Mouse (Mus musculus): ENCODE results near the gene Rpl3. TPM values are rescaled to one million over a fixed set of nuclear protein-coding genes. Genes with fewer than 3 reads are reported as not detected.
"Not testable (repeated sequence)": the region's sequence is repeated elsewhere in the genome, so short reads cannot be mapped to it uniquely, and the experiment has no call there.

Rpl3 gene
- 100 to 1,000 TPM; 526 to 554 TPM for total RNA-seq (2021)
- long read RNA-seq, experiment 1, transcript Rpl3-204 (9 exons, 1,877 nt): minor isoform, 15 of 870 reads
- long read RNA-seq, experiment 1, transcript Rpl3-201 (10 exons, 1,351 nt): major isoform, 820 of 870 reads
- long read RNA-seq, experiment 1, partial matches to known transcripts: 20 of 870 reads
- long read RNA-seq, experiment 1, other reads (novel, unspliced or antisense): 15 of 870 reads
- long read RNA-seq, experiment 2, transcript Rpl3-204 (9 exons, 1,877 nt): minor isoform, 6 of 693 reads
- long read RNA-seq, experiment 2, transcript Rpl3-201 (10 exons, 1,351 nt): major isoform, 664 of 693 reads
- long read RNA-seq, experiment 2, partial matches to known transcripts: 19 of 693 reads
- long read RNA-seq, experiment 2, other reads (novel, unspliced or antisense): 4 of 693 reads

GRCm38 (mm10) chr15:80091121-80091955, at the start of gene Rpl3, which contains the start of gene Syngr1:
Gene Rpl3 (minus strand): TSS chr15:80091868.
Gene Syngr1 (plus strand): TSS chr15:80091334.
- peak; percentile 85 to 86 for DNase-seq (ENCODE audit: low spot score in 2 of 2)

DNA sequence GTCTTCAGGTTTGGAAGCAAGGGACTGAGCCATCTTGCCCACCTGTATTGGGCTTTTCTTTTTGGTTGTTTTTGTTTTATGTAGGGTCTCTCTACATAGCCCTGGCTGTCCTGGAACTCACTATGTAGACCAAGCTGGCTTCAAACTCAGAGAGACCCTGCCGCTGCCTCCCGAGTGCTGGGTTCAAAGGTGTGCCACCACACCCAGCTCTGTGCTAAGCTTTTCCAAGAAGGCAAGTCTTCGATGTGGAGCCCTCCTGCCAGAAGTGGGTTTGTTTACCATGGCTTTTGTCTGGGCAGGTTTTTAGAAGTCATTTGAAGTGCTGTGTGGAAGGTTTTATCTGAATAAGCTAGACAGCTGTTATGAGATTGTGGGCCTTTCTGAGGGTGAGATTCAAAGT, 49.2 kb upstream of the Rpl3 start:
- DNase-seq (ENCODE audit: low spot score in 2 of 2): no peak

- no peak for DNase-seq (ENCODE audit: low spot score in 2 of 2)
These were observed 48.6 kb upstream of the Rpl3 start for GRCm38 (mm10) chr15:80140302-80140701.

DNA sequence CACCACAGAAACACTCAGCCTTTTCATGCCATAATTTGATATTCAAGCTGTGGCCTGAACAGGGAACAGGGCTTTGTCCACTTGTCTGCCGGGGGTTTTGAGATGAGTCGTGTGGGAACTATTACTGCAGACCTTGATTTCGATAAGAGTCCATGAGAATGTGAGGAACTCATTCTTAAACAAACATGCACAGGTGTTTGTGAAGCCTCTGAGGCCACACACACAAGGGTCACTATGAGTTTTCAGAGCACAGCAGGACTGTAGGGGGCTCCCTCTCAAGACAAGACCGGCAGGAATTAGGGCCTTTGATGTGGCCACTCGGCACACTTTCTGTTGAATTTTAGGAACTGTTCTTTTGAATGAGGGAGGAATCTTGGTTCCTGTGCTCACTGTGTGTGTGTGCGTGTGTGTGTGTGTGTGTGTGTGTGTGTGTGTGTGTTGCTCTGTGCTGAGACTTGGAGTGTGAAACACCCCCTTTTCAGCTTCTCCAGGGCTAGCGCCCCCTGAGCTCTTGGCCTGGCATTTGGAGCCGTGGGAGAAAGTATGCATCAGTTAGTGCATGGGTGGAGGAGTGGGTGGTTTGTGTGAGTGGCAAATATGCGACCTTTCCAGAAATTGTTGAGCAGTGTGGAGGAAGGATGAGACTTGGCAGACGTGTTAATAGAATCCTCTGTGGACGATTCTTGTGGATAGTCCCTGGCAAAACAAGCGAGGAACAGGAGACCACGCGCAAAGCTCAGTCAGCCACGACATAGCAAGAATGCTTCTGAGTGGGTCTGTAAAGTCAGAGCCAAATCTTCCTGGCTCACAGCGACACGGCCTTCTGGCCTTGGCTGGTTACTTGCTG, 46.5 kb upstream of the Rpl3 start:
- peak; percentile 69 to 85 for DNase-seq (ENCODE audit: low spot score in 2 of 2)

DNA sequence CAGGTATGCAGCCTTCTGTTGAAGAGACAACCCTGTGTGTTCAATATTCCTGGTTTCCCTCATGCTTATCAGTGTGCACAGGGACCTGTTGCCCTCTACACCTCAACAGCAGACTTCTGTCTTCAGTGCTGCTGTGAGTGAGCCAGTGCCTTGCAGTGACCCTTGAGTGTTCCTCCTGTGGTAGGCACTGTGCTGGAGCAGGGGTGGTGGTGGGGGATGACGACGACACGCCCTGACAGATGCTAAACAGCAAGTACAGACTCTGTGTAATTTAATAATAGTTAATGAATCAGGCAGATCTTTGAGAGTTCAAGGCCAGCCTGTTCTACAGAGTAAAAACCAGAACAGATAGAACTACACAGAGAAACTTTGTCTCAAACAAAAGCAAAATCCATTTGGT, 45.0 kb upstream of the Rpl3 start:
- DNase-seq (ENCODE audit: low spot score in 2 of 2): no peak

- no peak for DNase-seq (ENCODE audit: low spot score in 2 of 2)
These were observed 43.8 kb upstream of the Rpl3 start for GRCm38 (mm10) chr15:80135499-80135898.

GRCm38 (mm10) chr15:80134450-80134847, 42.8 kb upstream of the Rpl3 start:
- no peak for DNase-seq (ENCODE audit: low spot score in 2 of 2)

GRCm38 (mm10) chr15:80133682-80134449, 42.2 kb upstream of the Rpl3 start:
- no peak for DNase-seq (ENCODE audit: low spot score in 2 of 2)

GRCm38 (mm10) chr15:80132993-80133586, 41.4 kb upstream of the Rpl3 start, which contains the start of gene Tab1:
Gene Tab1 (plus strand): TSS chr15:80133127.
- peak; percentile 91 to 92 for DNase-seq (ENCODE audit: low spot score in 2 of 2)

DNA sequence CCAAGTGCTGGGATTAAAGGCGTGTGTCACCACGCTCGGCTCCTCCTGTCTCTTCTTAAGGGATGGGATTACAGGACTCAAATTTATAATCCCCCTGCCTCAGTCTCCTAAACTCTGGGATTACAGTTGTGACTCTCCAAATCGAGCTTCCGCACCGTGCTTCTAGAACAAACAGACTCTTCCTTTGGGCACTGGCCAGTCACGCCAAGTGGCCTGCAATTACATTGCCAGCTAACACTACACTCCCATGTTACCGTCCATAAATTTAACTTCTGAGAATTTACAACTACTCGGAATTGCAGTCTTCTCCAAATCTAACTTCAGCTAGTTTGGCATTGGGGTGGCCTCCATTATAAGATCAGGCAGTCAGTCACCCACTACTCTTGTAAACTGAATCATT, 40.8 kb upstream of the Rpl3 start:
- no peak for DNase-seq (ENCODE audit: low spot score in 2 of 2)

- DNase-seq (ENCODE audit: low spot score in 2 of 2): no peak
These were observed 39.8 kb upstream of the Rpl3 start for GRCm38 (mm10) chr15:80131421-80131820.

- DNase-seq (ENCODE audit: low spot score in 2 of 2): no peak
These were observed 39.0 kb upstream of the Rpl3 start for GRCm38 (mm10) chr15:80130689-80131088.

DNA sequence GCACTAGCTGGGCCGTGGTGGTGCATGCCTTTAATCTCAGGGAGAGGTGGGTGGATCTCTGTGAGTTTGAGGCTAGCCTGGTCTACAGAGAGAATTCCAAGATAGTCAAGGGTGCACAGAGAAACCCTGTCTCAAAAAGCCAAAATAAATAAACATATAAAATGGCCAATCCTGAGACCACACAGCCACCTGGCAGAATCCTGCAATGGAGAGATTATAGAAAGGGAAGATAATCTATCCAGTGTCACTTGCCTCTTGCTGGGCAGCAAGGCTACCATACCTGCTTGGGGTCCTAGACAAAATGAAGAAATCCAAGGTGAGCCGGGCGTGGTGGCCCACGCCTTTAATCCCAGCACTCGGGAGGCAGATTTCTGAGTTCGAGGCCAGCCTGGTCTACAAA, 38.3 kb upstream of the Rpl3 start:
- DNase-seq (ENCODE audit: low spot score in 2 of 2): no peak

GRCm38 (mm10) chr15:80127191-80127590, 35.5 kb upstream of the Rpl3 start:
- DNase-seq (ENCODE audit: low spot score in 2 of 2): no peak

GRCm38 (mm10) chr15:80124651-80125050, 33.0 kb upstream of the Rpl3 start:
- DNase-seq (ENCODE audit: low spot score in 2 of 2): no peak

GRCm38 (mm10) chr15:80122431-80122830, 30.8 kb upstream of the Rpl3 start:
- DNase-seq (ENCODE audit: low spot score in 2 of 2): not testable (repeated sequence)

- DNase-seq (ENCODE audit: low spot score in 2 of 2): no peak
These were observed 30.2 kb upstream of the Rpl3 start for GRCm38 (mm10) chr15:80121721-80122325.

GRCm38 (mm10) chr15:80119076-80119475, 27.4 kb upstream of the Rpl3 start:
- DNase-seq (ENCODE audit: low spot score in 2 of 2): no peak

- DNase-seq (ENCODE audit: low spot score in 2 of 2): no peak
These were observed 25.5 kb upstream of the Rpl3 start for GRCm38 (mm10) chr15:80117154-80117553.
